Mouse (Mus musculus) brain, embryonic 14.5 days (tissue): ENCODE measurements at regions not wholly inside any gene's neighbourhood (a gene's known extent, or its start where the extent isn't known, plus 50 kb on each side); places are given as distances from the start of the nearest gene placed in this dataset.

Source experiments
- CTCF ChIP-seq: fragments of 200-500 bp; IDR thresholded peaks from 2 replicates; pipeline ENCODE4 v1.5.1; 2012; ENCODE audit warnings: inconsistent platforms, mild to moderate bottlenecking, moderate library complexity, borderline replicate concordance; ENCODE audit not compliant: insufficient read depth, insufficient read length; ENCODE audit errors: extremely low read depth
- POLR2A ChIP-seq: fragments of 200-500 bp; IDR thresholded peaks from 2 replicates; pipeline ENCODE4 v1.6.1; 2012; ENCODE audit warnings: mild to moderate bottlenecking, inconsistent platforms, borderline replicate concordance; ENCODE audit not compliant: poor library complexity, insufficient read depth, insufficient read length, severe bottlenecking; ENCODE audit errors: extremely low read depth

DNA sequence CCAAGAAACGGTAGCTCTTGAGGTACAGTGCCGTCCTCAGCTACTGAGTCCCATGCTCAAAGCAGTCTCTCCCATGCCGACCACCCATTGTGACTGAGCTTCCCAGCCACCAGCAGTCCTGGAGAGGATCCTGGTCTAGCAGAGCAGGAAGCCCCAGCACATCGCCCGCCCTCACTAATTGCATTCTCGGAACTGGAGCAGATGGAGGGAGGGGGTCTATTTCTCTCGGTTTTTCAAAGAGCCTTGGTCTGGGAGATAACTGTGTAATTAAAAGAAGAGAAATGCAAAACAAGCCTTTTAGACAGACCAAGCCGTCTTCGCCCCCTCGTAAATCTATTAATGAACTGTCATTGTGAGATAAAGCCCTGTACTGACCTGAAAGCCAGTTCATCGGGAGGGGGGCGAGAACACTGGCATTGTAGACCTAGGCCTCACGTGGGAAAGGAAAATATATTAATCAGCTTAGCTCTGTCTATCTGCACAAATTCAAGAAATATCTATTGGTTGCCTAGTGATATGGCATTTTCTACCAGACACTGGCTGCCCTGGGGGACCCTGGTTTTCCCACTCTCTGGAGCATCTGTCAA lies 405.4 kb downstream of the Ptpru start:
- TF ChIP-seq CTCF (no peak), POLR2A (no peak)
